Mouse (Mus musculus): Measurements from ENCODE around the gene Hdac9.

The Hdac9 gene

DNA sequence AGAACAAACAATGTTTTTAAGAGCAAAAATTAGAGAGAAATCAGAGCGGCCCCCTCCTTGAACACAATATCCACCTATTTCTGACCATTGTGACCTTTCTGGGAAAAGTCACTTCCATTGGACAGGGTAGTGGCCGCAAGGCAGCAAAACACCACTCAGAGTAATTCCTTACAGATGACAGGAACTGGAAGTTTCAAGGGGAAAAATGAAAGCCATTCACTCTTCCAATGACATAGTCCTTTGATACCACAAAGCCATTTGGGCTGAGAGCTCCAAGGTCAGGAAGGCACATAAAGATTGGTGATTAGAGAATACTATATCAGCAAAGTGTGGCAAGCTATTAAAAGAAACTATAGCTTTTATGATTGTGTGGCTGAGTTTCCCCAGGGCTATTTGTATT, 574.1 kb downstream of the Hdac9 start:
- no peak for DNase-seq (ENCODE audit: low spot score in 2 of 2)

DNA sequence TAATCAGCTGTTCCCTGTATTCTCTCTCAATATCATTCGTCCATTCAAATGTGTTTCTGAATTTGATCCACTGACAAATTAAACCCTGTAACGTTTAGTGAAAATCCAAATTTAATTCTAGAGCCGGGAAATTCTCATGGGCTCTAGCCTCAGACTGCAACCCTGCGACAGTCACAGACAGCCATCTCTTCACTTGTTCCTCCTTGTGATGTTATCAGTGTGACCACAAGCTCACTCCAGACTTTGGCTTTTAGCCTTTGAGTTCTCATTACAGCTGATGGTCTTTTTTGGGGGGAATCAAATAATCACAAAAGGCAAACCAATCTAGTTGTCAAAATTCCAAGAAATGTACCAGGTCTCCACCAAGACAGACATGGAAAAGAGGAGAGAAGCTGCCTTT, 578.0 kb downstream of the Hdac9 start:
- DNase-seq (ENCODE audit: low spot score in 2 of 2), result no peak

DNA sequence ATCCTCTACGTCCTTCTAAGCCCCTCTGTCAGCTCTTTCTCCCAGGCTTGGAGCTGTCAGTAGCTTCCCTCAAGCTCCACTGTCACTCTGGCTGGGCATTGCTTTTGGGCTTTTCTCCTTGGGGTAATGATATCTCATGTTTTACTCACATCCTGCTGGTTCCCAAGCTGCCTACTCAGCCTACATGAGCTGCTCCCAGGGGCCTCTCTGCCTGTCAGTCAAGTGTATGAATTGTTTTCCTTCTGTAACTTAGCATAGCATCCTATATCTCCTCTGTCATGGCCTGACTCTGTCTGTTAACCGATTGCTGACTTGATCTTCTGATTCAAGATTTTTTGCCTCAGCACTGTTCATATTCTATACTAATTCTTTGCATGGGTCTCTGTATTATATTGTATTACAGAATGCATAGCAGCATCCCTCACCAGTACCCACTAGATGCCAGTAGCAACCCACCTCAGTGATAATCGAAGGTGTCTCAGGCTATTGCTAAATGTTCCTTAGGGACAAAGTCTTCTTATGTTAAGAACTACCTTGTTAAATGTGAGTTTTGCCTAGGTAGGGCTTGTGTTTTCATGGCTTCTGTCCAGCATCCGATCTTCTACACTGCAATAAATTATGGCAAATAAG, 582.3 kb downstream of the Hdac9 start:
- DNase-seq (ENCODE audit: low spot score in 2 of 2), result no peak

DNA sequence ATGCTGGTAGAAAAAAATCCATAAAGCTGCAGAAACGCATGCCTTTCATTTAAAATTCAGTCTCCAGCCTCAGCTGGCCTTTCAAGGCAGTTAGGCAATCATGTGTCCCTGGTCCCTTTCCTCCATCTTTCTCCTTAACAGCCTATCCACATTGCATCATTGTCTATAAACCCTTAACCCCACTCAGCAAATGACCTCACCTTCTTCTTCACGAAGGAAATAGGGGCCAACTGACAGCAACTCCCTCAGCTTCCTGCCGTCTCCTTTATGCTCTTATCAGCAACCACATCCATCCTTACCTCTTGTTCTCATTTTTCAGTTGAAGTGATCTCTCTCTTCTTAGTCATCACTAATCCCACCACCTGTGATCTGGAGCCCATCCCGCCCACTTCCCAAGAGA, 584.0 kb downstream of the Hdac9 start:
- DNase-seq (ENCODE audit: low spot score in 2 of 2), result no peak

DNA sequence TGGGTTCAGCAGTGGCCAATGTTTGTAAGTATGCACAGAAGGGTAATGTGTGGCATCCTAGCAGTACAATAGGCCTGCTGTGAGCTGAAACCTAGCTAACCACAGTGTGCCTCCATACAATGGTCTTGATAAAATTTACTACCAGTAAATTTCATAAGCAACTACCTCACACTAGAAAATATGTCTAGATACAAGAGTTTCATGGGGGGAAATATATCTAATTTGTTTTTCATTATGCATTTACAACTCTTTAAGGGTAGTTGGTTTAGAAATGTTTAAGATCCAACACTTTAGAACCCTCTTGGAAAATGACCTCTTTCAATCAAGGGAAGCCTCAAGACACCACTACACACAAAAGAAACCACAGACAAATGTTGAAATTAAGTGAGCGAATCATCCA, 589.8 kb downstream of the Hdac9 start:
- no peak for DNase-seq (ENCODE audit: low spot score in 2 of 2)

DNA sequence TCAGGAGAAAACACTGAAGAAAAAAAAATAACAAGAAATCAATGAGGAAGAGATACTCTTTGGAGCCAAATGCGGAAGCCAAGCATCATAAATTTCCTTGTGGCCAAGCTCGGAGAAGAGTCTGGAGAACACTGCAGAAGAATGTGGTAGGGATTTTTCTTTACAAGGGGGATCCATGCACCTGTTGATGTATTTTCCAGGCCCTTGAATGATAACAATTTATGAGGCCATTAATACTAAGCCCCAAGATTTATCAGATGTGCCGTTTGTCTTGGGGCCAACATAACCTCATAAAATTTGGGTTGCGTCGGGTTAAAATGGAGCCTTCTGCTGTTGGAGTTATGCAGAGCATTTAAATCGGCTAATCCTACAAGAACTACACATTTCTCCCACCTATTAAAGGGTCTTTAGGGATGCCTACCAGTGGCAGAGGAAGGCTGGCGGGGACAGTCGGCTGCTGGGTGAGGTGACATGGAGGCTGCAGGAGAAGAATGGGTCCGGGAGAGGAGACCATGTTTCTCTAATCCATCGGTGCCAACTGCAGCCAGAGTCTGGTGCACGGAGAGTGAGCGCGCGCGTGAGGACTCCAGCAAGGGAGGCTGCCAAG, 604.7 kb downstream of the Hdac9 start:
- DNase-seq (ENCODE audit: low spot score in 2 of 2), result no peak

DNA sequence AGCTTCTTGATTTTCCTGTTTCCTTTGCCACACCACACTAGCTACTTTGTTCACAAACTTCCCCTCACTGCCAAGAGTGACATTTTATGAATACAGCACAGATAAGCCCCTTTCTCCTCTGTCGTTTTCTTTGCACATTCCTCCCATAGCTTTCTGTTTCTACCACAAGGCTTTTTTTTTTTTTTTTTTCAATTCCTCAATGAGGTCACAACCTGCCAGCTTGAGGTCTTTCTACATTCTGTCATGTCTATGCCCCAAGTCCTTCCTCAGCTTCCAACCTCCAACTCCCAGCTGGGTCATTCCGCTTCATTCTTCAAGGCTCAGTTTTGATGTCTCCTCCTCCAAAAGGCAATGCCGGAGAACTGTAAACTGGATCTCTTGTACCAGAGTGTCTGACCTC, 611.4 kb downstream of the Hdac9 start:
- no peak for DNase-seq (ENCODE audit: low spot score in 2 of 2)

DNA sequence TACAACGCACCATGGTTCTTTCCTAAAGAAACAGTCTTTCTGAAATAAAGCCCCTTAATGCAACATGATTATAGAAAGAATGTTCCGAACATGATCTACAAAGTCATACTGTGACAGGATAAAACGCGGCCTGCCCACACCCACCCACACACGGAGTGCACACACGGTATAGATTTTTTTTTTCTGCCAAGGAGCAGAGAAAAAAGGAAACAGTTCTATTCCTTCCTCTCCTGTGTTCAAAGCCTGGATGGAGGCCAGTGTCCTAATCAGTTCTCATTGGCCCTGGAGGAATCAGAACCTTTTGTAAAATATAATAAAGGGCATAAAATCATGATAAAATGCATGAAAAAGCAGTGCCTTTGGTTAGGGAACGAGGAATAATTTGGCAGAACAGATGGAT, 624.5 kb downstream of the Hdac9 start:
- no peak for DNase-seq (ENCODE audit: low spot score in 2 of 2)

DNA sequence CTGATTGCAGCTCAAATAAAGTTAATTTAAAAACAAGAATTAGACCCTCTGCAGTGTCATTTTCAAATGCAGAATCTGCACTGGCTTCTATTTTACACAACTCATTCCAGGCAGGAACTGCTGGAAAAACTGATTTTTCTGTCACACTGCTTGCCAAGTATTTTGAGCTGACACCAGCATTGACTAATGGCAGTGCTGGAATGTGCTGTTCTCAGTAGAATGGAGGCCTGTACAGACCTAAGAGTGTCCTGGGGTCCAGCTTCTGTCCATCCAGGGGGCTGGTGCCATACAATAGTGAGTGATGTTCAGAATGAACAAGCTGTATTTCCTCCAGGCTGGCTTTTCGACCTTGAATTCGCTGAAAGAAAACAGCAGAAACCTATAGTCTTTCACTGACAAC, 629.7 kb downstream of the Hdac9 start:
- no peak for DNase-seq (ENCODE audit: low spot score in 2 of 2)

DNA sequence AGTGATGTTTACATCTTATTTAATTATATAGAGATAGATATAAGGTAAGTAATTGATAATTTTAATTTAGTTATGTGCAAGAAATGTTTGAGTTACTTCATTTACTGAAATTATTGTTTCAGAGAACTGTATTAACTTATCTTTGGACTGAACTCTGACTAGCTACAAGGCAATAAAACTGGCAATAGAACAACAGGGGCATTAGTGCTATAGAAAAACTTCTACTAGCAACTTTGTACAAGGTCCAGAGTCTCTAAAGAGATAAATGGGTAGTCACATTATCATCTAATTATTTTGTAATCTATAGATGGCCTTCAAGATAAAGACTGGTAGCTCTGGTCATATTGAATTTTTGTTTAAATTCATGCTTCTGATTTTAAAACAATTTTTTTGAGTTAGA, 632.0 kb downstream of the Hdac9 start:
- DNase-seq (ENCODE audit: low spot score in 2 of 2), result no peak

DNA sequence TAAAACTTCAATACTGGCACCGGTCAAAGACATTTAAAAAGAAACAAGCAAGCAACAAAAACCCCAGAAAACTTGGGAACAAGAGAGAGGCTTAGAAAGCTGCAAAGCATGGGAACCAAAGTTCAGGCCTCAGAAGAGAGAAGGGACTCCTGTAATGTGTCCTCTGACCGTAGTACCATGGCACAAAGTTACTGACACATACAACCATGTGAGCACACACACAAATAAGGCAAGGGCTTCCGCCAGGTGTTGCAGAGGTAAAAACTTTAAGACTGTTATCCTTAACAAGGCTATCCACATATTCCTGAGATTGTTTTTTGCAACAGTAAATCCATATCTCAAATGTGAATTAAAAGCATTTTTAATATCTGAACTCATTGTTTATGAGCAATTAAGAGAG, 632.5 kb downstream of the Hdac9 start:
- no peak for DNase-seq (ENCODE audit: low spot score in 2 of 2)

DNA sequence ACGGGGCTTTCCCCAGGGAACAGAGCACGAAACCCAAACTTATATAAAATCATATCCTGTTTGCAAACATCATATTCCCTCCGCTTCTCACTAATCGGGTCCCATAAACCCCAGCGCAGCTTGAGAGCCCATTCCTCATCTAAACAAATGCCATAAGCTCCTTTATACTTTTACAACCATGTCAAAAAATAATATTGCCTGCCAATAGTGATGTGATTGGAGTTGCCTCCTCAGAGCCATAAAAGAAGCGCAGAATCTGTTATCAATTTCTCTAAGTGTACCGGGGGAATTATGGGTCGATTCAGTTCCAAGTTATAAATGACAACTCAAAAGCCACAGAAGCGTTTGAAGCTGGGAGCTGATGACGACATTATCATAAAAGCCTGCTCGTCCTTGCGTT, 638.1 kb downstream of the Hdac9 start:
- DNase-seq (ENCODE audit: low spot score in 2 of 2), result no peak

DNA sequence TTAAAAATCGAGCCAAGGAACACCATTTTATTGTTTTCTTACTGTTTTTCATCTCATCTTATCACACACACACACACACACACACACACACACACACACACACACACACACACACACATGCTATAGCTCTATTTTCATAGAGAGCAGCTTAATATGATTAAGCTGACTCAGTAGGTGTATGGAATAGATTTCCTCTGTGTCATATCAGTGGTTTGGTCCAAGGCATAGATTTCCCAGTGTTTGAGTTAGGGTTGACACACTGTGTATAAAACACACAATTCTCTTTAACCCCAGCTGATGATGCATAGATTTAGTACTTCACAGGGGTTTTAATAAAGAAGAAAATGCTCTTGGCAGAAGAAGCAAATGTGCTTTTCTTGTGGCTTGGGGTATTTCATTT, 643.1 kb downstream of the Hdac9 start:
- no peak for DNase-seq (ENCODE audit: low spot score in 2 of 2)

DNA sequence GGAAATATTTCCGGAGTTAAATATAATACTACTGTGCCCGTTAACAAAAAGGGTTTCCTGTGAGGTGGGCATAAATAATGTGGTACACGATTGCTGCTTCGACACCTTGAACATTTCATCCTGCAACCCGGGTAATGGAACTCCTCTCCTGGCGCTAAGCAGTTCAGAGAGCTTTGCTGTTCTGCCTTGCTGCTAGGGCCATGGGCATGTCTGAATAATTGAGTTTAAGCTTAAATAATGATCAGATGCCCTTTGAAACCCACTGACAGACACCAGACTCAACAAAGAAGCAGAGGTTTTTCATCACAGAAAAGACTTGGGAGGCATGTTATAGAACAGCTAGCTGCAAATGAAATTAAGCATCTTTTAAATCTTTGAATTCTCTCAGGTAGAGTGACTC, 646.8 kb downstream of the Hdac9 start:
- DNase-seq (ENCODE audit: low spot score in 2 of 2), result no peak

DNA sequence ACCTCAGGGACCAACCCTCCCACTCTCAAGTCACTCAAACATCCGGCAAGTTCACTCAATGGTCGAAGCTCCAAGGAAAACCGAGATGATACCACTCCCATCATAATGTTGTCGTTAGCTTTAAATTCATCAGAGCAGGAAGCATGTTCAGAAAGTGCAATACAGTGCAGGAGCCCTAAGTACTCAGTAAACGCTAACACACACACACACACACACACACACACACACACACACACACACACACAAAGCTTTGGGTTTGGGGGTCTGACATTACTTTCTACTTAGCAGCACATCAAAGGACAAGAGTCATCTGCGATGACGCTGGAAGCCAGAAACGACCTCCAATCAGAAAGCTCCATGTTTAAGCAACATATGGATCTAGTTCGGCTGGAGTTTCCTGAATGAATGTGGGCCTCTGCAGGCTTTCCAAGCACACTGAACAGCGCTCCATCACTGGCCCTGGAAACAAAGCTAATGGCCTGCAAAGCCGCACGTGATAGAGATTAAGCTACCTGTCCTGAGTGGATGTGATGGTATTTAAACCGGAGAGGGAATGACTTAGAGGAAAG, 647.3 kb downstream of the Hdac9 start:
- no peak for DNase-seq (ENCODE audit: low spot score in 2 of 2)

DNA sequence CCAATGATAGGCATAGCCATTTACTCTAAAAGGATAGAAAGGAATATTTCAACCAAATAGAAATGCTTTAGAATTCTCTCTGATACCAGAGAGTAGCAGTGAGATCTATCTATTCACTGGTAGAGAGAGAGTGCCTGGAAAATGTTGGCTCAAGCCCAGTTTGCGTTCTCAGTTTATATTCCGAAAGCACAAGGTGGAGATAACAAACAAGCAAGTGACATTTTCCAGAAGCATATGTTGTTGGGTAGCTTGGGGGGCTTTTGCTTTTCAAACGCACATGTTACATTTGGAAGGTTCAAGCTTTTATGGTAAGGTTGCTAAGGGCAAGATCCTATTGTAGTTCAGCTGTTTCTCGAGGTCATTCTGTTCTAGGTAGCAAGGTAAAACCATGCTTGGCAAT, 657.2 kb downstream of the Hdac9 start:
- DNase-seq (ENCODE audit: low spot score in 2 of 2), result no peak

DNA sequence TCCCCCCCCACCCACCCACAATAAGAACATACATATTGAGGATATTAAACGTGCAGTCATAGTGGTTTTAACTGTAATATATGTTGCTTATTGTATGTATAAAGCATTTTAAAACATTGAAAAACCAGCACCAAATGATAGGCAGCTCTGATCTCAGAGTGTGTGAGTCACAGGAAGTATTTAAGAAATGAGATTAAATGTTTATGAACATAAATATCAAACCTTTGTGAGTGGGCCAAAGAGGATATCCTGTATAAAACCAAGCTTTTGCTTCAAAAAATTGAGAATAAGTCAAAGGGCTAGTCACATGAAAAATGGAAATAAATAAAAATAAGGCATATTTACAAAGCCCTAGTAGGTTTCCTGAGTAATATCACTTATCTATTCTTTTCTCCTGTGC, 667.7 kb downstream of the Hdac9 start:
- DNase-seq (ENCODE audit: low spot score in 2 of 2), result no peak

DNA sequence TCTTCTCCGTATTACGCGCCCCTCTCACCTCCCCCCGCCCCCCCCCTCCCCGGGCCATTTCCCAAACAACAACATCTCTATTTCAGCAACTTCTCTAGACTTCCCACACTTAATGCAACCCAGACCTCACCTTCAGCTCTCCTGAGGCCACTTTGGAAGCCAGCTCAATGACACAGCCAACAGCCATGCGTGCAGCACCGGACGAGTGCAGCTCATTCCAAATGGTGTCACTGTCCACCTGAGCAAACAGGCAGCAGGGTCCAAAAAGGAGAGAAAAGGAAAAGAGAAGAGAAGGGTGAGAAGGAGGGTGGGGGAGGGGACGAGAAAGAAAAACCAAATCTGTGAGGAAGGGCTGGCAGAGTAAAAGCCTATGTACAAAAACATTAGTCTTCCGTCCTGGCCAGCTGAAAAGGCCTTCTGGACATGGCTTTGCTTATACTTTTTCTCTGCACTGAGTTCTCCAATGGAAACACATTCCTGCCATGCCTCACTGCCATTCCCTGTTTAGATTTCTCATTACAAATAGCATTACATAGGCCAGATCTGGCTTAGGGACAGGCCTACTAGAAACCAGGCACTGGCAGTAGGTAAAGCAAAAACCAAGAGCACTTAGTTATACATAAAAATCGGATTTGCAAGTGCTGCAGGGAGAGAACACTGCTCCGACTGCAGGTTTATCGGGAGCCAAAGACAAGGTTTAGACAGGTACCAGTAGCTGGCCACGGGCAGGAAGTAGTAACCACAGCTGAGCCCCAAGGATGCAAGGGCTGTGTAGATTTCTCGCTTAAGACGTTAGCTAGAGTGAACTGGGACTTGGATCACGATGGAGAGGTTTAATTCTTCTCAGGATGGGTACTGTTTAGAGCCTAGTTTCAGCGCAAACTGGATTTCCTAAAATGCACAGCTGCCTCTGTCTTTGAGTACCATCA, 668.4 kb downstream of the Hdac9 start:
- no peak for DNase-seq (ENCODE audit: low spot score in 2 of 2)

DNA sequence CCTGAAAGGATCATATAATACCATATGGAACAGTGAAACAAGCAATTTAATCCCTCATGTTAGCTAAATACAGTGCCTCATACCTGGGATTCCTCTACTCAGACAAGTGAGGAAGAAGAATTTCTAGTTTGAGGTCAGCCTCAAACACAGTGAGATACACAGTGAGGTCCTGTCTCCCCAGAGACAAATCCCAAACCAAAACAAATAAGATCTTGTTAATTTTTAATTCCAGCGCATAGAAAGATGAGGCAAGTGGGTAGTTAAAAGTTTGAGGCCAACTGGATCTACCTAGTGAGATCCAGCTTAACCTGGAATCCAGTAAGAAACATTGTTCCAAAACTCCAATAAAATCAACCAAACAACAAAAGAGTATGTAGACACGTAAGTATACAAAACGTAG, 678.1 kb downstream of the Hdac9 start:
- DNase-seq (ENCODE audit: low spot score in 2 of 2), result no peak

DNA sequence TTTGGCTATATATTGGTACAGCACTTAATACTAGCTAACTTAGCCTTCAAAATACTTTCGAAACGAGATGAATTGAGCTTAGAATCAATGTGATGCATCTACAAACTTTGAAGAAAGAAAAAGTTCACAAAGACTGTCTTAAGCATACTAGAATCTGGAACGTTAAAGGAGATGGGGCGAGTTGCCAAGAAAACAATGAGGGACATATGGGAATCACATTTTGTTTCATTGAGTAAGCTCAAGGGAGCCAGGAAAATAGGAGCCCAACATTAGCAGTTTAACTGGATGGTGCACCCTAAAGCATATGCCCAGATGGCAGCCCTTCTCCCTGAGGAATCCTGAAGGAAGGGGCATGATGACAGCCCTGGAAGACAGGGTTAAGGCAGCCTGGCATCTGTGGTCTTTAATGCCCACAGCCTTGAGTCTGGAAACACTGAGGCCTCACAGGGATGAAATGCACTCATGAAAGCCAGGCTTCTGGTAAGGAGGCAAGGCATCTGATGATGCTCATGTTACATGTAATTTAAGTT, 685.2 kb downstream of the Hdac9 start:
- DNase-seq (ENCODE audit: low spot score in 2 of 2), result peak in 1 of 2 experiments; percentile 1

DNA sequence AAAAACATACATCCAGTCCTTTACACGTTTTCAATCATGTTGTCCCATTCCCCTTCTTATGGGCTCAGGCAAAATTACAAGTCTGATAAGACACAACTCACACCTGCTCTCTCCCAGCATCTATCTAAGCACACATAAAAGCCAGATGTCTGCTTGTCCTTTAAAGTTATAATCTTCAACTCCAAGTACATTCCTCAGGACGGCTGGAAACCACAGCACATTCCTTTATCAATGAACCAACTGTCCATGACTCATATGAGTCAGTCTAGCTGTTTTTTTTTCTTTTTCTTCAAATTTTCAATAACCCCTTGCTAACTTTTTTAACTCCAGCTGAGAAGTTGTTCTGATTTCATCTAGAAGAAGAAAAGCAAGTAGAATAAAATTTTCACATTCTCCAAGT, 692.4 kb downstream of the Hdac9 start:
- no peak for DNase-seq (ENCODE audit: low spot score in 2 of 2)

DNA sequence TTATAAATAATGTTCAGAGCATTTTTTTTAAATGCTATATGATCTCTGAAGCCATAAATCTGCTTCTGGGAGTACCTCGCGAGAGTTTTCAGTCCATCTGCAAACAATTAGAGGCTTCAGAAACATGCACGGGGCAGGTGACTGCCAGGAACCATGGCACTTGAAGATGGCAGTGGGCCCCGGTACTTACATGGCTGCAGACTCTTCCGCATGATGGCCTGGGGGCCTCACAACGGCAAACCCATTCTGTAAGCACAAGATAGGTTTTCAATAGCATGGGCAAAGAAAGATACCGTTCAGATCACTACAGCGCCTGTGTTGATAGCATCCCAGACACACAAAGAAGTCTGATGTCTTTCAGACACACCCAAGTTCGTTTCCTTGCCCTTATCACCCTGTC, 695.9 kb downstream of the Hdac9 start:
- no peak for DNase-seq (ENCODE audit: low spot score in 2 of 2)

All from cerebellum, postnatal 4 days (tissue).